Mouse (Mus musculus) heart, adult 2 months (tissue): ENCODE results near the gene Zfand4.

Experiments used
- CTCF ChIP-seq: fragments of 200-600 bp; IDR thresholded peaks from 2 replicates; pipeline ENCODE4 v1.8.1; 2022; ENCODE audit warnings: antibody characterized with exemption, mild to moderate bottlenecking, moderate library complexity
- POLR2A ChIP-seq: fragments of 200-500 bp; IDR thresholded peaks from 2 replicates; pipeline ENCODE4 v1.6.1; 2011; ENCODE audit warnings: mild to moderate bottlenecking, low read depth, low read length, control low read depth; ENCODE audit not compliant: insufficient read depth

DNA sequence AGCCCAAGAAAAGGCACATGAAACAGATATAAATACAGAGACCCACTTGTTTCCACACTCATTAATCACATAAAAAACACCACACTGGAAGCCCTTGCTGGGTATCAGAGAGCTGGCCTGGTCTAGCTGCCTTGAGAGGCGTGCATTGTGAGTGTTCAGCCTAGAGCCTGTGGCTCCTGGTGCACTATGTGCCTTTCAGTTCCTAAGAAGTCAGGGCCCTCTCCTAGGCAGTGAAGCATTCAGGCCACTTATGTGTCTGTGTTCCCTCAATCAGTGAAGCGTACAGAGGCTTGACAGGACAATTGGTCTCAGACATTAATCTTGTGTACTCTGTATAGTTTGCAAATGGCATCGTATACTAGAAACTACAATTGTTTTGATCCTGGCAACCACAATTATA is 19.3 kb downstream of the Zfand4 start:
- no peak for TF ChIP-seq CTCF
- TF ChIP-seq POLR2A = no peak
